Mouse (Mus musculus) heart, embryonic 16.5 days (tissue): ENCODE data around the gene Tmem198. TPM values are rescaled to one million over a fixed set of nuclear protein-coding genes. Genes with fewer than 3 reads are reported as not detected.

ENCODE experiments used
- ATAC-seq: fragments of 200-750 bp; cut with Nextera tagmentation; replicated peaks from 2 replicates; pipeline ENCODE4 v1.8.0; 2017; ENCODE audit warnings: moderate number of reproducible peaks; ENCODE audit not compliant: insufficient read depth, low FRiP score; ENCODE audit errors: extremely low read depth
- H3K27ac ChIP-seq: fragments of 300-500 bp; sonication (generic); 2 replicates; pipeline ENCODE4 v1.5.1; 2014; ENCODE audit warnings: mild to moderate bottlenecking, low read length, control low read depth, moderate library complexity
- H3K27me3 ChIP-seq: fragments of 300-500 bp; sonication (generic); 2 replicates; pipeline ENCODE4 v1.6.1; 2014; ENCODE audit warnings: low read length, mixed read lengths; ENCODE audit not compliant: control insufficient read depth, insufficient read depth
- H3K36me3 ChIP-seq: fragments of 300-500 bp; sonication (generic); 2 replicates; pipeline ENCODE4 v1.6.1; 2014; ENCODE audit not compliant: control insufficient read depth, insufficient read depth
- H3K4me1 ChIP-seq: fragments of 300-500 bp; sonication (generic); 2 replicates; pipeline ENCODE4 v1.6.1; 2014; ENCODE audit warnings: low read length, mixed read lengths; ENCODE audit not compliant: control insufficient read depth, insufficient read depth
- H3K4me2 ChIP-seq: fragments of 300-500 bp; sonication (generic); 2 replicates; pipeline ENCODE4 v1.6.1; 2014; ENCODE audit warnings: low read depth, mild to moderate bottlenecking, control low read depth, low read length
- H3K4me3 ChIP-seq: fragments of 300-500 bp; sonication (generic); 2 replicates; pipeline ENCODE4 v1.5.1; 2014; ENCODE audit warnings: mild to moderate bottlenecking, control low read depth, low read length
- H3K9ac ChIP-seq: fragments of 300-500 bp; sonication (generic); 2 replicates; pipeline ENCODE4 v1.6.1; 2014; ENCODE audit warnings: low read length, control low read depth
- H3K9me3 ChIP-seq: fragments of 300-500 bp; sonication (generic); replicated peaks from 2 replicates; pipeline ENCODE4 v1.6.1; 2016; ENCODE audit warnings: low read length; ENCODE audit not compliant: control insufficient read depth
- WGBS: fragments of 180-500 bp; shearing (Covaris S2); extraction: QIAGEN DNeasy Blood & Tissue Kit; methylation state at CpG from one replicate; pipeline ENCODE4 v1.1.7; 2014; 5-methylcytosine and 5-hydroxymethylcytosine counted together
- polyA plus RNA-seq: library from polyadenylated mRNA; unstranded; fragments of >200 nt; fragmentation: Nextera tagmentation; extraction: Ambion mirVana; gene quantifications from 2 replicates; pipeline ENCODE4 v1.2.1, GENCODE M21; 2015

Gene Tmem198
- polyA plus RNA-seq, 1 experiment from 2014 or later, result 0.60 TPM

DNA sequence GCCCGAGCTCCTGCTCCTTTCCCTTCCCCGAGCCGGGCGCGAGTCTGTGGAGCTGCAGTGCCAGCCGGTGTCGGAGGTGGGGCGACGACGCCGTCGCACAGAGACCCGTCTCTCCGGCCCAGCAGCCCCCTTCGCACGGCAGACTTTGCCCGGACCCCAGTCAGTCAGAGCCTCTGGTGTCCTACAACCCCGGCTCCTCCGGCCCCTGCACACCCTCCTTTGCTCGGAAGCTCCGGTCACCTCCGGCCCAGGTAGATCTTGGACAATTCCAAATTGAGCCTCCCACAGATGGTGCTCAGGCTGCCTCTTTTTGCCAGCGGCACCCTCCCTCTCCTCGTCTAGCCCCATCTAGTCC is 280 bp downstream of the Tmem198 start:
- H3K9me3 ChIP-seq, result no peaks in the 10 kb centered on the region
- peaks cover 47% of the 10 kb centered on the region for H3K27me3 ChIP-seq
- peaks cover 17% of the 10 kb centered on the region for H3K4me1 ChIP-seq
- 2% methylated on average over 23 of the region's 24 CpGs for WGBS
- peak; percentile 4 for ATAC-seq
- H3K36me3 ChIP-seq, result peaks cover 9% of the 10 kb centered on the region
- no peak overlapping the region for H3K9ac ChIP-seq
- H3K27ac ChIP-seq, result no peak overlapping the region
- H3K4me2 ChIP-seq, result peak overlapping the region; percentile 81
- H3K4me3 ChIP-seq, result peak overlapping the region; percentile 76

DNA sequence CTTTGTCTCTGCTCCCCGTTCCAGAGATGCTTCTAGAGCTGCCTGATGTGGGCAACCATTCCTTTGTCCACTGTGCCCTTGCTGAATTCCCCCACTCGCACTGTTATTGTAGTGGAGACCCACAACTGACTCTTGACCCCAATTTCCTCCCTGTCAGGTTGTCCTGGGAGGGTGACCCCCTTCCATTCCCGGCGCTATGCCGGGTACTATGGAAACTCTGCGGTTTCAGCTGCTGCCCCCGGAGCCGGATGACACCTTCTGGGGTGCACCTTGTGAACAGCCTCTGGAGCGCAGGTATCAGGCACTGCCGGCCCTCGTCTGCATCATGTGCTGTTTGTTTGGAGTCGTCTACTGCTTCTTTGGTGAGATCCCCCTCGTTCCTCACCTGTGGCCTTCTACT is 704 bp downstream of the Tmem198 start:
- ATAC-seq, result no peak
- peak overlapping the region; percentile 81 for H3K4me2 ChIP-seq

DNA sequence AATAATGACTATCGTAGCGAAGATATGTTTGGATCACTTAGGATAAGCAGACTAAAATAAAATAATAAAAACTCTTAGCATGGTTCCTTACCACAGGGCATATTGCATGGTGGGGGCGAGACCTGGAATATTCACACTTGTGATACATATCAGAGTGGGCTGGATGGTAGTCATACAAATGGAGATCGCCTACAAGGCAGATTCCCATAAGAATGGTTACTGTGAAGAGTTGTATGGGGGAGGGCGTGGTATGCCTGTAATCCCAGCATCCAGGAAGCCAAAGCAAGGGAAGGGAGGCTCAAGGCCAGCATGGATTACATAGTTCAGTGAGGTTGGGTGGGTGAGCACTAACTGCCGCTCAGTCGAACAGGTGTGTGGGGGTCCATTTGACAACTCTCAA is 1.4 kb downstream of the Tmem198 start:
- Histone ChIP-seq H3K27ac (no peak overlapping the region), H3K36me3 (no peaks in the 10 kb centered on the region; the same call in 1 of the 2 replicates), H3K27me3 (peaks cover 56% of the 10 kb centered on the region), H3K9me3 (no peaks in the 10 kb centered on the region), H3K4me3 (no peak overlapping the region), H3K4me2 (no peak overlapping the region), H3K4me1 (peaks cover 17% of the 10 kb centered on the region), H3K9ac (no peak overlapping the region)
- ATAC-seq, result no peak
- WGBS, result 84% methylated on average over 7 of the region's 7 CpGs

More for the DNA sequence above, 704 bp downstream of the Tmem198 start:
- Histone ChIP-seq H3K9ac (no peak overlapping the region), H3K27me3 (peaks cover 49% of the 10 kb centered on the region), H3K9me3 (no peaks in the 10 kb centered on the region), H3K4me1 (peaks cover 17% of the 10 kb centered on the region), H3K36me3 (peaks cover 5% of the 10 kb centered on the region), H3K4me3 (peak overlapping the region; percentile 76), H3K27ac (no peak overlapping the region)
- 25% methylated on average over 13 of the region's 13 CpGs for WGBS

DNA sequence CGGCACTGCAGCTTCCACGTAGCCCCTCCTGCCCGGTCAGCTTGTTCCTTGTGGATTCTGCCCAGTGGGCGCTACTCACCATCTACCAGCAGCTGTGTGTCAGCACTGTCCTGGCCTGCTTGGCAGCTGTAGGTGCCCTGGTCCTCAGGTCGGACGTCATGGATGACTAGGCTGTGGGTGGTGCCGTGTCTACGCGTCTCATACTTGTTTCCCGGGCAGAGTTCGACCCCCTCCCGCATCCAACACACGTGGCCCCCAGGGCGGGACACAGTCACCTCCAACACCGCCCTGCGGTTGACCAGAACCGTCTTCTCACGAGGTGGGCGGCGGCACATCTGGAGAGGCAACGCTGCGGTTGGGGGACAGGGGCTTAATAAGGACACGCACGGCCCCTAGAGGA is 7.2 kb downstream of the Tmem198 start:
- Histone ChIP-seq H3K4me1 (peaks cover 8% of the 10 kb centered on the region; the same call in 1 of the 2 replicates), H3K9ac (no peak overlapping the region), H3K4me2 (no peak overlapping the region), H3K27me3 (peaks cover 64% of the 10 kb centered on the region), H3K36me3 (peaks cover 24% of the 10 kb centered on the region), H3K9me3 (no peaks in the 10 kb centered on the region), H3K4me3 (no peak overlapping the region), H3K27ac (no peak overlapping the region)
- ATAC-seq, result no peak
- 32% methylated on average over 24 of the region's 24 CpGs for WGBS

DNA sequence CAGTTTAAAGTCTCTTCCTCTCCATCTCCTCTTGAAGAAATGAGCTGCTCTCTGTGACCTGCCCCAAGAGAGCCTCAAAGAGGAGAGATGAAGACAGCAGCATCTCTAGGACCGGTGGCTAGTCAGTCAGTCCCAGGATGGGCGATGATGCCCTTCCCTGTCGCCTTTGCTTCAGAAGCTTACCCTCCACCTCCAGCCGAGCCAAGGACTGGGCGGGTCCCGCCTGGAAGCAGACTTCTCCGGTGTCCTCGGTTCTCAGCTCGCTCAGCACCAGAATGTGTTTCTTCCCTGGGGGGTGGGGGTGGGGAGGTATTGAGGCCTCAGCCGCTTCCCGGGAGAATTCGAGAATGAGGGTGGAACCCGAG is 7.7 kb downstream of the Tmem198 start:
- Histone ChIP-seq H3K27me3 (peaks cover 59% of the 10 kb centered on the region), H3K4me2 (peak overlapping the region; percentile 70), H3K9ac (no peak overlapping the region; the same call in 1 of the 2 replicates), H3K27ac (no peak overlapping the region), H3K36me3 (peaks cover 29% of the 10 kb centered on the region), H3K9me3 (no peaks in the 10 kb centered on the region), H3K4me1 (peaks cover 8% of the 10 kb centered on the region; the same call in 1 of the 2 replicates), H3K4me3 (peak overlapping the region; percentile 47)
- WGBS, result 34% methylated on average over 13 of the region's 13 CpGs
- no peak for ATAC-seq

DNA sequence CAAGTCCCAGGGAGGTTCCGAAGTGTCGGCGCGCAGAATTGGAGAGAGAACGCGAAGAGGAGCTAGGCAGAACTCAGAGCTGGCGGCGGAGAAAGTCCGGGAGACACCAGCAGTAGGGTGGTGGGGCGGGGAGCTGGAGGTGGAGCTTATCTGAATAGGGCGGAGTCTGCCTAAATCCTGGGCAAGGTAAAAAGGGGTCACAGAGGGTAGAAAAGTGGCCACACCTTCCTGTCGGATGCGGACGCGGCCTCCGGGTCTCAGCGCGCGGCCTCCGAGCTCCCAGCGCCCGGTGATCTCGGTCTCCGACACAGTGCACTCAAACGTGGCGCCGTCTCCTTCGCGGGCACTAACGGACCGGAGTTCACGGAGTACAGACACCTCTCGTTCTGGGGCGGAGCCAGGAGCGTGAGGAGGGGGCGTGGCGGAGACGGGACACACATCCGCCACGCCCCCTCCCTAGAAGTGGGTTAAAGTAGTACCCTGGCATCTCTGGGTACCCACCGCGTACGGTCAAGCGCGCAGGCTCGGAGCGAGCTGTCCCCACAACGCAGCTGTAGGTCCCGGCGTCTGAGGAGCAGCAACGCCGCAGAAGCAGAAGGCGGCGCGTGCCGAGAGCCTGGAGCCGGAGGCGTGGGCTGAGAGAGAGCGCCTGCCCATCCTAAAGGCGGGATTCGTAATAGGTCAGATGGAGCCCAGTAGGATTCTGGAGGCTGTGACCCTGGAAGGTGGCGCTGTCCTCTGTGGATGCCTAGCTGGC is 8.3 kb downstream of the Tmem198 start:
- no peak overlapping the region; the same call in 1 of the 2 replicates for H3K9ac ChIP-seq
- 8% methylated on average over 62 of the region's 62 CpGs for WGBS
- H3K36me3 ChIP-seq, result peaks cover 33% of the 10 kb centered on the region

DNA sequence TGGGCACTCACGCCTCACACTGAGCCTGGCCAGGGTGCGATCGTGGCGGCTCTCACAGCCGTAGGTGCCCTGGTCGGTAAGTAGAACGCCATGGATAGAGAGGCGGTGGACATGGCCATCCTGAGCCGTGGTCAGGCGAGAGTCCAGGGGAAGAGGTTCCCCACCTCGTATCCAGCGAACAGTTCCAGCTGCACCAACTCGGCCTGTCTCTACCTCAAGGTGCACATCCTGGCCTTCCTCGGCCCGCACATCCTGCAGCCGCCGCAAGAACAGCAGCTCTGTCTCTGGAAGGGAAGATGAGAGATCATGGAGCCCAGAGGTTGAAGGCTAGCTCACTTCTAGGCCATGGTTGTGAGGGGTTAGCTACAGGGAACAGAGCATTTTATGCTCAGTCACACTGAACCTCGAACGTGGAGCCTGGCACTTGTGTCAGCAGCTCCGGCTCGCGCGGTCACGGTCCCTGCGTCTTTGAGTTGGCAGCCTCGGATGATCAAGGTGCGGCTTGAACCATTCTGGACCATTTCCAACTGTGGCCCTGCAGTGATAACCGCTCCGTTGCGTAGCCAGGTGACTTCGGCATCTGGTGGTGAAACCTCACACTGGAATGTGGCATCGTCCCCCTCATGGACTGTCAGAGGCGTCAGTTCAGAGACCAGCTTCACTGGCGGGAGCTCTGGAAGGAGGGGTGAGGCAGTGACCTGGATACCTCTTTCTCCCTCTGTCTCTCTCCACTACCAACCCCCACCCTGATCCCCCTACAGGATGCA is 11.6 kb downstream of the Tmem198 start:
- Histone ChIP-seq H3K9ac (no peak overlapping the region), H3K27ac (no peak overlapping the region), H3K4me1 (peaks cover 8% of the 10 kb centered on the region; the same call in 1 of the 2 replicates), H3K36me3 (peaks cover 49% of the 10 kb centered on the region), H3K9me3 (no peaks in the 10 kb centered on the region), H3K4me2 (no peak overlapping the region), H3K27me3 (peaks cover 27% of the 10 kb centered on the region), H3K4me3 (no peak overlapping the region)
- ATAC-seq, result no peak
- WGBS, result 79% methylated on average over 34 of the region's 34 CpGs

More for the DNA sequence above, 8.3 kb downstream of the Tmem198 start:
- H3K4me1 ChIP-seq, result peaks cover 8% of the 10 kb centered on the region; the same call in 1 of the 2 replicates
- H3K27ac ChIP-seq, result no peak overlapping the region
- no peaks in the 10 kb centered on the region for H3K9me3 ChIP-seq
- peak; percentile 55 for ATAC-seq
- H3K27me3 ChIP-seq, result peaks cover 54% of the 10 kb centered on the region
- H3K4me2 ChIP-seq, result peak overlapping the region; percentile 70
- H3K4me3 ChIP-seq, result peak overlapping the region; percentile 47

DNA sequence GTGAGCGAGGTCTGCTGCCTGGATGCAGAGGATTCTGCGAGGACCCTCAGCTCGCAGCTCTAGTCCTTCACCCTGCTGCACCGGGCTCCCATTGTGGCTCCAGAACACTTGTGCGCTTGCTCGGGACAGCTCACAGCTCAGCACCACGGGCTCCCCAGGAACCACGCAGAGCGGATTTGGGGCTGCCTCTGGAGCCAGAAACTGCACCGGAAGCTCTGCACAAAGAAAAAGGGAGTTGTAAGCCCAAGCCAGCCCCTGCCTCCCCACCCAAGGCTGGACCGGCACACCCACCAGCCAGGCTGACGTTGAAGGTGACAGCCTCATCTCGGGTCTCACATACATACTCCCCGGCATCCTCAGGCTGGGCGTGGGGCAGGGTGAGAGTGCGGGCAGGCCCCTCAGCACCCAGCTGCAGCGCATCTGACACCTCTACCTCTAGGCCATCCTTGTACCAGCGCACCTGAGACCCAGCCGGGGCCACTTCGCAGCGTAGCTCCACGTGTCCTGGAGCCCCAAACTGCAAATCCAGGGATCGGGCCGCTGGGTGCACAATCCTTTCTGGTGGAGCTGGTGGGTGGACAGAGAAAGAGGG is 13.3 kb downstream of the Tmem198 start:
- Histone ChIP-seq H3K27ac (no peak overlapping the region), H3K9me3 (no peaks in the 10 kb centered on the region), H3K4me2 (no peak overlapping the region), H3K9ac (no peak overlapping the region), H3K36me3 (peaks cover 65% of the 10 kb centered on the region), H3K27me3 (peaks cover 18% of the 10 kb centered on the region), H3K4me1 (peaks cover 5% of the 10 kb centered on the region; the same call in 1 of the 2 replicates), H3K4me3 (no peak overlapping the region)
- ATAC-seq, result no peak
- WGBS, result 65% methylated on average over 24 of the region's 24 CpGs
